ENCODE assay signal across 22 mouse cellular contexts in genomic region chr10:41992059-41992440, GRCm38 (mm10). TPM values are rescaled to one million over a fixed set of nuclear protein-coding genes. Genes with fewer than 3 reads are reported as not detected.
DNase-seq lines count a peak whose midpoint lies in the region; ATAC-seq and TF ChIP-seq lines count a peak whose summit lies in the region.
"Had no signal": no experiment of that assay in that cellular context is flagged by ENCODE, and none has a peak within 500 bp of the region (broad histone marks: within the 10 kb centered on the region; RNA-seq: fewer than 3 reads in every experiment).

No protein-coding gene starts in this region.

- no peaks in the 10 kb centered on the region for H3K9me3 ChIP-seq in heart, embryonic 15.5 days (replicated peaks)
- no peaks in the 10 kb centered on the region for H3K9me3 ChIP-seq in kidney, embryonic 16.5 days (ENCODE audit: low read length)
- no peaks in the 10 kb centered on the region for H3K9me3 ChIP-seq in stomach, postnatal 0 days (ENCODE audit: control insufficient read depth, low read length)
- H3K9me3 ChIP-seq: embryonic facial prominence, embryonic 15.5 days; hindbrain, embryonic 15.5 days; intestine, embryonic 15.5 days; limb, embryonic 10.5 days; liver, embryonic 13.5 days; midbrain, embryonic 13.5 days; neural tube, embryonic 13.5 days had no signal

- no peak overlapping the region for H3K9ac ChIP-seq in heart, embryonic 15.5 days
- H3K9ac ChIP-seq in kidney, embryonic 16.5 days (replicated peaks; ENCODE audit: low read length) = no peak overlapping the region
- no peak overlapping the region for H3K9ac ChIP-seq in stomach, postnatal 0 days (ENCODE audit: low read length)
- H3K9ac ChIP-seq: embryonic facial prominence, embryonic 15.5 days; hindbrain, embryonic 15.5 days; intestine, embryonic 15.5 days; liver, embryonic 13.5 days; midbrain, embryonic 13.5 days; neural tube, embryonic 13.5 days had no signal

- no peak for TF ChIP-seq CTCF in stomach, postnatal 0 days (IDR thresholded peaks at IDR 0.05; ENCODE audit: low read depth)

- H3K36me3 ChIP-seq in heart, embryonic 15.5 days = no peaks in the 10 kb centered on the region
- H3K36me3 ChIP-seq in kidney, embryonic 16.5 days (ENCODE audit: insufficient read depth, low read length) = no peaks in the 10 kb centered on the region
- no peaks in the 10 kb centered on the region for H3K36me3 ChIP-seq in stomach, postnatal 0 days (ENCODE audit: control insufficient read depth, insufficient read depth, low read length)
- H3K36me3 ChIP-seq: embryonic facial prominence, embryonic 15.5 days; hindbrain, embryonic 15.5 days; intestine, embryonic 15.5 days; limb, embryonic 10.5 days; liver, embryonic 13.5 days; midbrain, embryonic 13.5 days; neural tube, embryonic 13.5 days had no signal

- H3K27ac ChIP-seq in heart, embryonic 15.5 days = 0 out of 2 replicates have a peak overlapping the region, but pooled peaks have one; percentile 16
- H3K27ac ChIP-seq in kidney, embryonic 16.5 days (ENCODE audit: low read length) = no peak overlapping the region
- peak overlapping the region; percentile 80 for H3K27ac ChIP-seq in stomach, postnatal 0 days (replicated peaks)
- H3K27ac ChIP-seq: embryonic facial prominence, embryonic 15.5 days; hindbrain, embryonic 15.5 days; intestine, embryonic 15.5 days; limb, embryonic 10.5 days; liver, embryonic 13.5 days; midbrain, embryonic 13.5 days; neural tube, embryonic 13.5 days had no signal

- WGBS in heart, embryonic 15.5 days = 65% methylated on average over 5 of the region's 5 CpGs
- WGBS in kidney, embryonic 16.5 days = 69% methylated on average over 5 of the region's 5 CpGs
- WGBS in stomach, postnatal 0 days = 59% methylated on average over 5 of the region's 5 CpGs

- H3K4me3 ChIP-seq in heart, embryonic 15.5 days = no peak overlapping the region
- H3K4me3 ChIP-seq in kidney, embryonic 16.5 days (ENCODE audit: low read length) = no peak overlapping the region
- no peak overlapping the region for H3K4me3 ChIP-seq in stomach, postnatal 0 days (ENCODE audit: low read depth, low read length)
- H3K4me3 ChIP-seq: embryonic facial prominence, embryonic 15.5 days; hindbrain, embryonic 15.5 days; intestine, embryonic 15.5 days; limb, embryonic 10.5 days; liver, embryonic 13.5 days; midbrain, embryonic 13.5 days; neural tube, embryonic 13.5 days had no signal

- DNase-seq in heart, postnatal 14 days = no peak
- peak; percentile 72 for DNase-seq in kidney, postnatal 14 days
- peak; percentile 50 for DNase-seq in lung, postnatal 10 days
- no peak for DNase-seq in lung, postnatal 25 days (ENCODE audit: low spot score)
- DNase-seq in stomach, postnatal 0 days (ENCODE audit: low spot score) = no peak
- DNase-seq: B cell, adult 2 months; cerebellum, adult 18-20 months; cerebellum, postnatal 36 days; heart, postnatal 10 days; liver, embryonic 13.5 days; spleen, adult 18-20 months had no signal

- peaks cover 28% of the 10 kb centered on the region for H3K4me1 ChIP-seq in heart, embryonic 15.5 days (replicated peaks)
- peaks cover 5% of the 10 kb centered on the region; the same call in 1 of the 2 replicates for H3K4me1 ChIP-seq in kidney, embryonic 16.5 days (ENCODE audit: insufficient read depth, low read length)
- 0 out of 2 replicates have a peak, but pooled peaks cover 2% of the 10 kb centered on the region for H3K4me1 ChIP-seq in stomach, postnatal 0 days (replicated peaks; ENCODE audit: control insufficient read depth, insufficient read depth)
- H3K4me1 ChIP-seq: hindbrain, embryonic 15.5 days had no signal

- ATAC-seq in heart, embryonic 15.5 days (replicated peaks; ENCODE audit: insufficient number of reproducible peaks, insufficient read depth, low FRiP score, low read depth) = no peak
- ATAC-seq in kidney, embryonic 16.5 days (ENCODE audit: low FRiP score, low TSS enrichment) = no peak
- ATAC-seq in stomach, postnatal 0 days (ENCODE audit: low FRiP score, low TSS enrichment) = no peak
- ATAC-seq: forebrain, embryonic 16.5 days; intestine, embryonic 15.5 days; midbrain, embryonic 13.5 days had no signal

- intact Hi-C loops in heart, postnatal 14 days (cut with DNase I) = no loop called here

- no peak overlapping the region for H3K4me2 ChIP-seq in heart, embryonic 15.5 days
- H3K4me2 ChIP-seq in kidney, embryonic 16.5 days (replicated peaks; ENCODE audit: low read depth, low read length) = no peak overlapping the region
- no peak overlapping the region for H3K4me2 ChIP-seq in stomach, postnatal 0 days (replicated peaks; ENCODE audit: low read depth)
- H3K4me2 ChIP-seq: embryonic facial prominence, embryonic 15.5 days; hindbrain, embryonic 15.5 days; liver, embryonic 13.5 days; midbrain, embryonic 13.5 days; neural tube, embryonic 13.5 days had no signal

- no peaks in the 10 kb centered on the region for H3K27me3 ChIP-seq in heart, embryonic 15.5 days
- H3K27me3 ChIP-seq in kidney, embryonic 16.5 days (ENCODE audit: insufficient read depth, low read length) = no peaks in the 10 kb centered on the region
- H3K27me3 ChIP-seq in stomach, postnatal 0 days (ENCODE audit: control insufficient read depth, insufficient read depth, low read length) = no peaks in the 10 kb centered on the region
- H3K27me3 ChIP-seq: embryonic facial prominence, embryonic 15.5 days; intestine, embryonic 15.5 days; liver, embryonic 13.5 days had no signal

- TF ChIP-seq EP300 in stomach, postnatal 0 days (optimal IDR thresholded peaks at IDR 0.05) = no peak

RNA-seq across cellular contexts. Expression of gene Armc2, which starts 26.2 kb away (rescaled TPM):
- polyA plus RNA-seq in heart, embryonic 15.5 days (2015; fragmentation: Nextera tagmentation; extraction: Ambion mirVana) = 2.3 and 2.4 TPM in 2 replicates
- total RNA-seq in heart, postnatal 14 days (2021) = 1 to 10 TPM; 3.7 to 3.9 TPM
- polyA plus RNA-seq in kidney, embryonic 16.5 days (2015; fragmentation: Nextera tagmentation; extraction: Ambion mirVana) = 1.4 and 1.8 TPM in 2 replicates
- polyA plus RNA-seq in stomach, postnatal 0 days (2015; fragmentation: Nextera tagmentation; extraction: Ambion mirVana) = 1.5 and 1.8 TPM in 2 replicates
- total RNA-seq: granulocyte monocyte progenitor cell, adult 5-6 weeks; megakaryocyte, adult 5-6 weeks had no signal

Comparison
In these comparisons a context has a peak if more than half of its experiments do, and no peak if none do; other contexts are left out.
1. DNase-seq: peak in kidney, postnatal 14 days (single experiment) and lung, postnatal 10 days (single experiment); none in heart, postnatal 14 days (0 of 2), lung, postnatal 25 days (single experiment) and stomach, postnatal 0 days (single experiment).